Mouse (Mus musculus) lung, embryonic 16.5 days (tissue): ENCODE measurements around the gene Casp7. TPM values are rescaled to one million over a fixed set of nuclear protein-coding genes. Genes with fewer than 3 reads are reported as not detected.
A peak's percentile ranks its signal among the peaks of the same experiment; 100 is the strongest.

Experiments used
- ATAC-seq: fragments of 200-750 bp; cut with Nextera tagmentation; 2 replicates; pipeline ENCODE4 v1.8.0; 2017; ENCODE audit warnings: low read depth, mild to moderate bottlenecking, moderate library complexity
- H3K27ac ChIP-seq: fragments of 300-500 bp; sonication (generic); 2 replicates; pipeline ENCODE4 v1.5.1; 2014; ENCODE audit warnings: mild to moderate bottlenecking, control low read depth, low read length
- H3K27me3 ChIP-seq: fragments of 300-500 bp; sonication (generic); 2 replicates; pipeline ENCODE4 v1.6.1; 2014; ENCODE audit warnings: low read depth, low read length, mixed read lengths; ENCODE audit not compliant: control insufficient read depth, insufficient read depth
- H3K36me3 ChIP-seq: fragments of 300-500 bp; sonication (generic); 2 replicates; pipeline ENCODE4 v1.6.1; 2014; ENCODE audit warnings: low read length; ENCODE audit not compliant: control insufficient read depth, insufficient read depth
- H3K4me1 ChIP-seq: fragments of 300-500 bp; sonication (generic); replicated peaks from 2 replicates; pipeline ENCODE4 v1.6.1; 2014; ENCODE audit warnings: low read length, mixed read lengths; ENCODE audit not compliant: control insufficient read depth, insufficient read depth
- H3K4me2 ChIP-seq: fragments of 300-500 bp; sonication (generic); 2 replicates; pipeline ENCODE4 v1.6.1; 2014; ENCODE audit warnings: low read depth, low read length, control low read depth
- H3K4me3 ChIP-seq: fragments of 300-500 bp; sonication (generic); 2 replicates; pipeline ENCODE4 v1.5.1; 2014; ENCODE audit warnings: mild to moderate bottlenecking, low read length, control low read depth
- H3K9ac ChIP-seq: fragments of 300-500 bp; sonication (generic); 2 replicates; pipeline ENCODE4 v1.6.1; 2014; ENCODE audit warnings: low read length, control low read depth
- H3K9me3 ChIP-seq: fragments of 300-500 bp; sonication (generic); 2 replicates; pipeline ENCODE4 v1.6.1; 2016; ENCODE audit warnings: low read length; ENCODE audit not compliant: control insufficient read depth
- WGBS: fragments of 180-500 bp; shearing (Covaris S2); extraction: QIAGEN DNeasy Blood & Tissue Kit; methylation state at CpG from one replicate; pipeline ENCODE4 v1.1.7; 2014; 5-methylcytosine and 5-hydroxymethylcytosine counted together
- polyA plus RNA-seq: library from polyadenylated mRNA; unstranded; fragments of >200 nt; fragmentation: Nextera tagmentation; extraction: Ambion mirVana; gene quantifications from 2 replicates; pipeline ENCODE4 v1.2.1, GENCODE M21; 2015

Gene Casp7
- polyA plus RNA-seq, 1 experiment from 2014 or later = 34.3 TPM

GRCm38 (mm10) chr19:56364563-56364962 is 32.4 kb upstream of the Casp7 start:
- Histone ChIP-seq H3K4me1 (peaks cover 16% of the 10 kb centered on the region), H3K27me3 (no peaks in the 10 kb centered on the region), H3K27ac (peak overlapping the region; percentile 41; the same call in 1 of the 2 replicates), H3K4me2 (no peak overlapping the region), H3K9ac (no peak overlapping the region), H3K4me3 (no peak overlapping the region), H3K36me3 (no peaks in the 10 kb centered on the region), H3K9me3 (no peaks in the 10 kb centered on the region)
- peak; percentile 68 for ATAC-seq
- 51% methylated on average over 8 of the region's 8 CpGs for WGBS

- no peaks in the 10 kb centered on the region for H3K27me3 ChIP-seq
- peak overlapping the region; percentile 70 for H3K27ac ChIP-seq
- 62% methylated on average over 11 of the region's 11 CpGs for WGBS
- H3K9ac ChIP-seq = no peak overlapping the region
- H3K9me3 ChIP-seq = no peaks in the 10 kb centered on the region
- no peak overlapping the region for H3K4me3 ChIP-seq
- peak; percentile 78 for ATAC-seq
- 0 out of 2 replicates have a peak overlapping the region, but pooled peaks have one; percentile 9 for H3K4me2 ChIP-seq
- H3K36me3 ChIP-seq = no peaks in the 10 kb centered on the region
- peaks cover 16% of the 10 kb centered on the region for H3K4me1 ChIP-seq
Measured at GRCm38 (mm10) chr19:56366168-56366567, 30.8 kb upstream of the Casp7 start.

GRCm38 (mm10) chr19:56366625-56367024 is 30.3 kb upstream of the Casp7 start:
- Histone ChIP-seq H3K4me1 (peaks cover 16% of the 10 kb centered on the region), H3K9ac (no peak overlapping the region), H3K36me3 (no peaks in the 10 kb centered on the region), H3K27ac (peak overlapping the region; percentile 70), H3K4me2 (0 out of 2 replicates have a peak overlapping the region, but pooled peaks have one; percentile 9), H3K27me3 (no peaks in the 10 kb centered on the region), H3K4me3 (no peak overlapping the region), H3K9me3 (no peaks in the 10 kb centered on the region)
- WGBS = 55% methylated on average over 9 of the region's 9 CpGs
- ATAC-seq = 0 out of 2 replicates have a peak, but pooled peaks have one; percentile 32

GRCm38 (mm10) chr19:56367778-56368177 is 29.2 kb upstream of the Casp7 start:
- H3K4me2 ChIP-seq = no peak overlapping the region
- H3K9ac ChIP-seq = no peak overlapping the region
- no peaks in the 10 kb centered on the region for H3K9me3 ChIP-seq
- H3K4me3 ChIP-seq = no peak overlapping the region
- no peaks in the 10 kb centered on the region for H3K36me3 ChIP-seq
- ATAC-seq = peak; percentile 31; the same call in 1 of the 2 replicates
- H3K4me1 ChIP-seq = peaks cover 16% of the 10 kb centered on the region
- whole genome bisulfite sequencing = 70% methylated on average over 7 of the region's 7 CpGs
- no peaks in the 10 kb centered on the region for H3K27me3 ChIP-seq
- H3K27ac ChIP-seq = no peak overlapping the region

GRCm38 (mm10) chr19:56368912-56369311 is 28.0 kb upstream of the Casp7 start:
- Histone ChIP-seq H3K27ac (no peak overlapping the region), H3K9ac (no peak overlapping the region), H3K36me3 (no peaks in the 10 kb centered on the region), H3K9me3 (no peaks in the 10 kb centered on the region), H3K4me2 (no peak overlapping the region), H3K27me3 (no peaks in the 10 kb centered on the region), H3K4me1 (peaks cover 16% of the 10 kb centered on the region), H3K4me3 (no peak overlapping the region)
- ATAC-seq = no peak
- 80% methylated on average over 7 of the region's 7 CpGs for whole genome bisulfite sequencing

- no peak for ATAC-seq
- no peak overlapping the region for H3K4me2 ChIP-seq
- H3K4me1 ChIP-seq = peaks cover 4% of the 10 kb centered on the region; the same call in 1 of the 2 replicates
- no peaks in the 10 kb centered on the region for H3K9me3 ChIP-seq
- no peak overlapping the region for H3K4me3 ChIP-seq
- no peaks in the 10 kb centered on the region for H3K36me3 ChIP-seq
- H3K27me3 ChIP-seq = no peaks in the 10 kb centered on the region
- H3K27ac ChIP-seq = no peak overlapping the region
- WGBS = 82% methylated on average over 6 of the region's 6 CpGs
- H3K9ac ChIP-seq = no peak overlapping the region
Measured at GRCm38 (mm10) chr19:56370389-56371150, 26.4 kb upstream of the Casp7 start.

- H3K4me2 ChIP-seq = no peak overlapping the region
- peaks cover 4% of the 10 kb centered on the region; the same call in 1 of the 2 replicates for H3K4me1 ChIP-seq
- no peak overlapping the region for H3K27ac ChIP-seq
- WGBS = 69% methylated on average over 7 of the region's 7 CpGs
- no peaks in the 10 kb centered on the region for H3K36me3 ChIP-seq
- no peak overlapping the region for H3K4me3 ChIP-seq
- no peaks in the 10 kb centered on the region for H3K27me3 ChIP-seq
- no peak for ATAC-seq
- H3K9me3 ChIP-seq = no peaks in the 10 kb centered on the region
- H3K9ac ChIP-seq = no peak overlapping the region
Measured at GRCm38 (mm10) chr19:56372226-56372625, 24.7 kb upstream of the Casp7 start.

- H3K36me3 ChIP-seq = no peaks in the 10 kb centered on the region
- WGBS = 82% methylated on average over 5 of the region's 5 CpGs
Measured at GRCm38 (mm10) chr19:56373246-56373645, 23.7 kb upstream of the Casp7 start.

GRCm38 (mm10) chr19:56374011-56374410 is 22.9 kb upstream of the Casp7 start:
- 51% methylated on average over 10 of the region's 10 CpGs for WGBS
- Histone ChIP-seq H3K27me3 (no peaks in the 10 kb centered on the region), H3K27ac (no peak overlapping the region), H3K9ac (no peak overlapping the region), H3K4me1 (no peaks in the 10 kb centered on the region), H3K9me3 (no peaks in the 10 kb centered on the region), H3K4me3 (no peak overlapping the region), H3K4me2 (no peak overlapping the region), H3K36me3 (no peaks in the 10 kb centered on the region)
- no peak for ATAC-seq

More at GRCm38 (mm10) chr19:56373246-56373645, 23.7 kb upstream of the Casp7 start:
- Histone ChIP-seq H3K4me2 (no peak overlapping the region), H3K4me3 (no peak overlapping the region), H3K27ac (no peak overlapping the region), H3K9ac (no peak overlapping the region), H3K9me3 (no peaks in the 10 kb centered on the region), H3K27me3 (no peaks in the 10 kb centered on the region), H3K4me1 (no peaks in the 10 kb centered on the region)
- no peak for ATAC-seq
